Mouse (Mus musculus) cerebellum, postnatal 14 days (tissue): ENCODE measurements at regions not wholly inside any gene's neighbourhood (a gene's known extent, or its start where the extent isn't known, plus 50 kb on each side); places are given as distances from the start of the nearest gene placed in this dataset.

ENCODE experiments used
- DNase-seq, 2 experiments: peaks; one replicate each; pipeline ENCODE4 v3.0.0; 2021; ENCODE audit warnings: mixed read lengths in 2 of 2

DNA sequence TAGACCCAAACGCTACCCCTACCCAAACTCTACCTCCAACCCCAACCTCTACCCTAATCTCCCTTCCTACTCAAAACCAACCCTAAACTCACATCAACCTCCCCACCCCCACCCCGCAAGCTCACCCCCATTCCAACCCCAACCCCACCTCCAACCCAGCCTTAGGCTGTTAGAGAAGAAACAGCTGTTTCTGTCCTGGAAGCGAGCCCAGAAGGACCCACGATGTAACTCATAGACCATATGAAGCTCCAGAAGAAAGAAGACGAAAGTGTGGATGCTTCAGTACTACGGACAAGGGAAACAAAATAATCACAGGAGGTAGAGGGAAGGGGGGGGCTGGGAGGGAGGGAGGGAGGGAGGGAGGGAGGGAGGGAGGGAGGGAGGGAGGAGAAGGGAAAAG, 58.4 kb downstream of the Sox11 start:
- DNase-seq: no peak

GRCm38 (mm10) chr12:27261965-27262364, 80.4 kb downstream of the Sox11 start:
- DNase-seq: no peak

- DNase-seq: peak; percentile 74 to 79
These were observed 88.2 kb downstream of the Sox11 start for GRCm38 (mm10) chr12:27254125-27254524.

DNA sequence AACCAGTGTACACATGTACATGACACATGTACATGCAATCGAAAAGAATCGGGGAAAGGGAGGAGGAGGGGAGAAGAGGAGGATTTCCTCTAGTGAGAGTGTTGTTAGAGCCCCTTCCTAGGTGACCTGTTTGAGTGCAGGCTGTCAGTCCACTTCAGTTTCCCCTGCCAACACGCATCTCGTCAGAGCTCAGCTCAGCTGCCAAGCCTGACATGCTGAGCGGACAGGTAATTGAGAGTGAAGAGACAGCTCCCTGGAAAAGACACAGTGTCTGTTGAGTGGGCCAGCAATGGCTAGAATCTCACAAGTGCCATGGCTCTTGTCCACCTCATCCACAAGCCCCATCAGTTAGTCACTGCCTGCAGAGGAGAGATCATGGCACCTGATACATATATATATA, 90.9 kb downstream of the Sox11 start:
- peak; percentile 58 to 78 for DNase-seq

GRCm38 (mm10) chr12:27248545-27248855, 93.9 kb downstream of the Sox11 start:
- DNase-seq: peak; percentile 53 to 71

DNA sequence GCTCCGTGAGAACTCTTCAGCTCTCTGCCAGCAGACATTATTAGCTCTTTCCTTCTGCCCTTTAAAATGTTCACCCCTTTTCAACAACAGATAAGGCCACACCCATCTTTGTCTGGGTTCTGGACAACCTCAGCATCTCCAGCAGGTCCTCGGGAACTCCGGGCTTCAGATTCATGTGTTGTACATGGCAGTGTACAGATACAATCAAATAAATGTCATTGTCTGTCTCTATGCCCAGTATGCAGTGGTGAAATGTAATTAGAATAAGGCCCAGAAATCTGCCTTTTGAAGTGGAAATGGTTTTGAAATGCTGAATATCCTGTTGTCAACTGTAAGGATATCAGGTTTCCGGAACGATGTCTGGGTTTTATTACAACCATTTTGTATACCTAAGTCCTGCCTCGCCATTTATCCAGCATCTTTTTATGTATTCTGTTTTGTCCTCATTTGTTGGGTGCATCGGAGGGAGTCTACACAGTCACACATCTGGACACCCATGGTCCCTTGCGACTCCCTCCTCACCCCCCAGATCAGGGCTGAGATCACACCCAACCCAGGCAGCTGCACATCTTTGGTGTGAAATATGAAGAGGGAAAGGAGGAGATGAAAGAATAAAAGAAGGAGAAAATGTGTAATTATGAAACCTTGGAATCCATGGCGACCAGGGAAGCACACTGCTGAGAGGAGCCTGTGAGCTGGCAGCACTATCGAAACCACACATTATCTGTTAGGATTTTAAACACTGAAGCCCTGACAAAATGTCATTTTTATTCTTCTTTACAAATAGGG, 94.4 kb downstream of the Sox11 start:
- no peak for DNase-seq

GRCm38 (mm10) chr12:27235748-27236147, 106.6 kb downstream of the Sox11 start:
- no peak for DNase-seq

DNA sequence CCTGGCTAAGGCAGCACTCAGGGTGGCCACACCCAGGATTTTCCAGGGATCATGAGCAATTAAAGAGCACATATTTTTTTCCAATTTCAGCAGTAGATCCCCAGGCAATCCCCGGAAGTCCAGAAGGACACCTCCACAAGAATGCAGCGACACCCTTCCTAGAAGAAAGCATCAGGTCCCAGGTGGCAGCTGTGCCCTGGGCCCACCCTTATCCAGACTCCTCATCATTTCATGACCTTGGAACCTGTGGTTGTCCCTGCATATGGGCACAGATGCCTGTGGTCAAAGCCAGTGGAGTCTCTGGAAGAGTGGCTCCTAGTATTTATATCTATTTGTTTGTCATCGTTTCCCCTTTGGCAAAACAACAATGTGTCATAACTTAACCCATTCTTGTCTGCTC, 120.8 kb downstream of the Sox11 start:
- no peak for DNase-seq

- DNase-seq: no peak
These were observed 141.2 kb downstream of the Sox11 start for GRCm38 (mm10) chr12:27201191-27201590.

DNA sequence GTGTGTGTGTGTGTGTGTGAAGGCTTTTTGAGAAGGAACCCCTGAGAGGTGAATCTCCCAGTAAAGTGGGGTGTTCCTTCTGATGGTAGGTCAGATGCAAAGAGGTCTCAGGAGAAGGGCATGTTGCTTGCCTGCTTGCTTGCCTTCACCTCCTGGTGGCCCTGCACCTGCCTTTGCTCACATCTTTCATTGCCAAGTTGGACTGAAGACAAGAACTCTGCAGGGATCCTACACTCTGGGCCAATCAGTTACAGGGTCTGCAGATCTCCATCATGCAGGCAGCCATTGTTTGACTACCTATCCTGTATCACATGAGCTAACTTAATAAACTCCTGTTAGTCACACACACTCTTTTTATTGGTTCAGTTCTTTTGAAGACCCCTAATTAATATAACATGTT, 148.4 kb downstream of the Sox11 start:
- DNase-seq: peak; percentile 40 to 53

GRCm38 (mm10) chr12:27191916-27192315, 150.5 kb downstream of the Sox11 start:
- no peak for DNase-seq

GRCm38 (mm10) chr12:27187480-27187879, 154.9 kb downstream of the Sox11 start:
- DNase-seq: no peak

DNA sequence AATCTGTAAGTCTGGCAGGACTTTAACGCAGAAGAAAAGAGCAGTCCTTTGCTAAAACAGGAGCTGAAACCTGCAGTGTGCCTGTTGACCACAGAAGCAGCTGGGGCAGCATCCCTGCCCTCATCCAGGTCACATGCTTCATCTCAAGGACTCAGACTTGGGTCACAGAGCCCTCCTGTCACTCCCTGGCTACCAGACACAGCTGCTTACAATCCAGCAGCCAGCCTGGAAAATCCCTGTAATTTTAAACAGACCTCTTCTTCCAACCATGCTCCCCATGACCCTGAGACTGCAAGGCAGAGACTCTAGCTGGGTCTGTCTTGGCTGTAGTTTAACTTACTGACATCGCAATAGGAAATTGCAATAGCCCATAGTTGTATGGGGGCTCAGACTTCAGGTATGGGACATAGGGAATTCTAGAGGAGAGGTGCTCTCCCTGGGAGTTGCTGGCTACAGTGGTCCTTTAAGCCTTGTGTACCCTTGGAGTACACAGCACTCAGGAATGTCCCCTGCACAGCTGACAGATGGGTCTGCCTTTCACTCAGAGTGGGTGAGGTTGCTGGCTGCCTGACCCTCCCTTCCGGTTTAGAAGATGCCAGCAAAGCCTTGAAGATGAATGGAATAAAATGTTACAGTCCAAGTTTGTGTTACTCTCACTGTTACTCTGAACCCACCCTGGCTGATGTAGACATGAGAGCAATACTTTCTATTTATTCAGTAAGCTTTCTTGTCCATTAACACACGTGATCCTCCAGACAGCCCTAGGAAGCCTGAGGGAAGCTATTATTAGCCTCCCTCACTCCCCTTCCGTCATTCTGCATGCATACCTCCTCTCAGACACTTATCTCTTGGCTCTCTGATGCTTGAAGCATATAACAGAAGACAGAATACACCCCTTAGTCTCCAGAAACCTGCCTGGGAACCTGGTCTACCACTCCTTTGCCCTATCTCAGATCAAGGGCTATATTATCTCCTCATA, 159.7 kb downstream of the Sox11 start:
- peak in 1 of 2 experiments; percentile 17 for DNase-seq

- no peak for DNase-seq
These were observed 168.8 kb downstream of the Sox11 start for GRCm38 (mm10) chr12:27173561-27173960.

- DNase-seq: no peak
These were observed 169.2 kb downstream of the Sox11 start for GRCm38 (mm10) chr12:27173151-27173550.

- DNase-seq: no peak
These were observed 170.8 kb downstream of the Sox11 start for GRCm38 (mm10) chr12:27171595-27171994.

- DNase-seq: no peak
These were observed 177.4 kb downstream of the Sox11 start for GRCm38 (mm10) chr12:27164920-27165504.

DNA sequence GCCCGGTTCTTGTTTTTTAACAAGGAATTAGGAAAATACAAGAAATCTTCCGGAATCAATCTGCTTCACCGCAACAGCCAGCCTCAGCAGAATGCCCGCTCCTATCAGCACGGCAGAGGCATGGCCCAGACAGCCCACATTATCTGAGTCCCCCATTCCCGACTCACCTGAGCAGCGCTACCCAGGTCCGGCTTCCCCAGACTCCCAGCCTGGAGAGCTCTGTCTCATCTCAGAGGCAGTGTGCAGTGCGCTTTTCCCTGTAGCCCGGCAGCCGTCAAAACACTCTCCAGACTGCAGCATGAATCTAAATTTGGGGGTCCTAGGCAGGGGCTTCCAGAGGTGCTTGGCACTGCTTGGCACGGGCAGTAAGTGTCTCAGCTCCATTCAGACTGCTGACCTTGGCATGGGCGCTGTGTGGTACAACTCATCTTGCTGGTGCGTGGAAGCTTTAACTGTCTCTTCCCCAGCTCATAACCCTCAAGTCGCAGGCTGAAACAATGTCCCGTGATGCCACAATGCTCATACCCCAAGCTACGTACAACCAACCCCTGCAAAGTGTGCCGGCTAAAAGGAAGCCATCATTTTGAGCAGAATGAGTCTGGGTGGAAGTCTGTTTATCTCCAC, 182.2 kb downstream of the Sox11 start:
- no peak for DNase-seq

- DNase-seq: no peak
These were observed 182.8 kb downstream of the Sox11 start for GRCm38 (mm10) chr12:27159416-27160062.

DNA sequence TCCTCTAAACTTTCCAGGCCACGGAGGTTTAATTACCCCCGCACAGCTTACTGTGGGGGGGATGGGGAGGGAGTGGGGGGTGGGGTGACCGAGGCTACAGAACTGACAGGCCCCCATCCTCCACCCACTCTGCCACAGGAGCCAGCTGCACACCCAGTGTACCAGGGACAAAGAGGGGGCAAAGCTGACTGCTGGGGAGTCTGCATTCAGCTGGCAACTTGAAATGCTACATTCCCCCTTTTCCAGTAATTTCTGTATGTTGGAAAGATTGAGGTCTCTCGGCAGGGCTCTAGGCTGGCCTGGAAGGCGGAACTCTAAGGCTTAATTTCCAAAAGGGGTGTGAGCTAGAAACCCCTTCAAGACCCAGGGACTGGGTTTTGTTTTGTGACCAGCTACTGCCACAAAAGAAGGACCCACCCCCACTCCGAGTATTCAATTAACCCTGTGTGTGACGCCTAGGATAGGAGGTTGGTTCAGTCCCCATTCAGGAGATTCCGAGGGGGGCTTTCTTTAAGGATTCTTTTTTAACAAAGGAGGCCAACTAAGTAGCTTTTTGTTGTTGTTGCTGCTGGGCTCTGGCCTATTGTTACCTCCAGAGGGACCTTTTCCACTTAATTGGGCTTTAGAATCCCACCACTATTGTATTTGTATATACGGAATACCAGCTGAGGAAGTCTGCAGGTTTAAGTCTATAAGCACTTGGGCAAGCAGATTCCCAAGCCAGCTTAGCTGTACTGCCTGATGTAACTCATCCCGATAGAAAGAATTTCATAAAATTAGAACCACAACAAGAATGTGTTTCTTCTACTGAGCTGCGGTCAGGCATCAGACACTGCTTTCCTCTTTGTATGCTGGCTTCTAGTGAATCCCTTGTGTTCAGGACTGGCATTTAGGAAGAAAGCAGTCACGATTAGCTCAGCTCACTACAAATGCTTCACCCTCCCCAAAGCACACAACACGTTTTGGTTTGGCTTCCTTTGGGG, 191.2 kb downstream of the Sox11 start:
- DNase-seq: no peak

GRCm38 (mm10) chr12:27143310-27143709, 199.1 kb downstream of the Sox11 start:
- DNase-seq: peak in 1 of 2 experiments; percentile 30
